Mouse (Mus musculus) splenic B cell, adult 2 months (primary cell): ENCODE results near the gene Mief2.

Source experiments
- DNase-seq: peaks from one replicate; pipeline ENCODE4 v3.0.0-alpha.2; 2011; ENCODE audit warnings: low read depth, low spot score
- H3K27me3 ChIP-seq: 2 replicates; pipeline ENCODE4 v1.6.1; 2012; ENCODE audit warnings: mild to moderate bottlenecking, low read length, moderate library complexity, mixed read lengths; ENCODE audit not compliant: control insufficient read depth, poor library complexity, insufficient read depth, severe bottlenecking
- H3K36me3 ChIP-seq: 2 replicates; pipeline ENCODE4 v1.6.1; 2012; ENCODE audit warnings: mild to moderate bottlenecking, low read length, moderate library complexity, mixed read lengths; ENCODE audit not compliant: control insufficient read depth, poor library complexity, insufficient read depth, severe bottlenecking

Gene Mief2

GRCm38 (mm10) chr11:60737450-60737849 lies 9.3 kb downstream of the Mief2 start:
- H3K27me3 ChIP-seq: no peaks in the 10 kb centered on the region
- H3K36me3 ChIP-seq: no peaks in the 10 kb centered on the region; the same call in 1 of the 2 replicates
- DNase-seq: no peak

- no peaks in the 10 kb centered on the region; the same call in 1 of the 2 replicates for H3K36me3 ChIP-seq
- no peaks in the 10 kb centered on the region for H3K27me3 ChIP-seq
- no peak for DNase-seq
These were observed 12.1 kb downstream of the Mief2 start for GRCm38 (mm10) chr11:60740321-60740720.

GRCm38 (mm10) chr11:60755570-60755969 lies 27.4 kb downstream of the Mief2 start:
- Histone ChIP-seq H3K36me3 (peaks cover 21% of the 10 kb centered on the region), H3K27me3 (no peaks in the 10 kb centered on the region)
- no peak for DNase-seq

GRCm38 (mm10) chr11:60761681-60762080 lies 33.5 kb downstream of the Mief2 start:
- H3K36me3 ChIP-seq: peaks cover 5% of the 10 kb centered on the region; the same call in 1 of the 2 replicates
- no peak for DNase-seq
- H3K27me3 ChIP-seq: no peaks in the 10 kb centered on the region

GRCm38 (mm10) chr11:60766969-60767368 lies 38.8 kb downstream of the Mief2 start:
- H3K36me3 ChIP-seq: no peaks in the 10 kb centered on the region
- no peak for DNase-seq
- no peaks in the 10 kb centered on the region for H3K27me3 ChIP-seq

- DNase-seq: peak; percentile 44
- Histone ChIP-seq H3K27me3 (no peaks in the 10 kb centered on the region), H3K36me3 (no peaks in the 10 kb centered on the region)
These were observed 41.1 kb downstream of the Mief2 start for GRCm38 (mm10) chr11:60769322-60769721.

- no peak for DNase-seq
- no peaks in the 10 kb centered on the region for H3K36me3 ChIP-seq
These were observed 42.6 kb downstream of the Mief2 start for GRCm38 (mm10) chr11:60770776-60771175.

GRCm38 (mm10) chr11:60772161-60772560 lies 44.0 kb downstream of the Mief2 start:
- no peak for DNase-seq
- H3K27me3 ChIP-seq: no peaks in the 10 kb centered on the region
- H3K36me3 ChIP-seq: no peaks in the 10 kb centered on the region

More at GRCm38 (mm10) chr11:60770776-60771175, 42.6 kb downstream of the Mief2 start:
- no peaks in the 10 kb centered on the region for H3K27me3 ChIP-seq

- no peak for DNase-seq
- no peaks in the 10 kb centered on the region for H3K27me3 ChIP-seq
- no peaks in the 10 kb centered on the region for H3K36me3 ChIP-seq
These were observed 46.0 kb downstream of the Mief2 start for GRCm38 (mm10) chr11:60774158-60774689.

- DNase-seq: no peak
- Histone ChIP-seq H3K36me3 (0 out of 2 replicates have a peak, but pooled peaks cover 2% of the 10 kb centered on the region), H3K27me3 (no peaks in the 10 kb centered on the region)
These were observed 46.6 kb downstream of the Mief2 start for GRCm38 (mm10) chr11:60774841-60775240.

- no peak for DNase-seq
- Histone ChIP-seq H3K36me3 (0 out of 2 replicates have a peak, but pooled peaks cover 2% of the 10 kb centered on the region), H3K27me3 (no peaks in the 10 kb centered on the region)
These were observed 47.4 kb downstream of the Mief2 start for GRCm38 (mm10) chr11:60775578-60775977.

GRCm38 (mm10) chr11:60776107-60776828 lies 48.1 kb downstream of the Mief2 start:
- DNase-seq: no peak
- Histone ChIP-seq H3K36me3 (0 out of 2 replicates have a peak, but pooled peaks cover 2% of the 10 kb centered on the region), H3K27me3 (no peaks in the 10 kb centered on the region)

- 0 out of 2 replicates have a peak, but pooled peaks cover 2% of the 10 kb centered on the region for H3K36me3 ChIP-seq
- H3K27me3 ChIP-seq: no peaks in the 10 kb centered on the region
- DNase-seq: peak; percentile 95
These were observed 48.9 kb downstream of the Mief2 start, which contains the start of the genes Top3a and Smcr8 for GRCm38 (mm10) chr11:60776829-60777740. Top3a (minus strand) TSS chr11:60777365. Smcr8 (plus strand) TSS chr11:60777524.

- DNase-seq: no peak
- Histone ChIP-seq H3K27me3 (no peaks in the 10 kb centered on the region), H3K36me3 (0 out of 2 replicates have a peak, but pooled peaks cover 2% of the 10 kb centered on the region)
These were observed 49.7 kb downstream of the Mief2 start for GRCm38 (mm10) chr11:60777801-60778370.
